Mouse (Mus musculus): ENCODE results near the gene Fbxw8.

GRCm38 (mm10) chr5:118036888-118037797 is 118.1 kb downstream of the Fbxw8 start:
- TF ChIP-seq CTCF (IDR thresholded peaks at IDR 0.05; ENCODE audit: low read depth, low read length) (no peak), POLR2A (IDR thresholded peaks at IDR 0.05; ENCODE audit: insufficient read depth, low read length) (peak; percentile 20)
